Mouse (Mus musculus): Measurements from ENCODE around the gene Coq8a. TPM values are rescaled to one million over a fixed set of nuclear protein-coding genes. Genes with fewer than 3 reads are reported as not detected.

The Coq8a gene
- total RNA-seq, 2 experiments from 2014 or later, result 8.4 to 22.3 TPM

GRCm38 (mm10) chr1:180179840-180180239, 19.6 kb downstream of the Coq8a start:
- no peak for ATAC-seq (replicated peaks; ENCODE audit: low FRiP score, low TSS enrichment, poor library complexity, severe bottlenecking)

GRCm38 (mm10) chr1:180179100-180179499, 20.3 kb downstream of the Coq8a start:
- ATAC-seq (replicated peaks; ENCODE audit: low FRiP score, low TSS enrichment, poor library complexity, severe bottlenecking), result no peak

DNA sequence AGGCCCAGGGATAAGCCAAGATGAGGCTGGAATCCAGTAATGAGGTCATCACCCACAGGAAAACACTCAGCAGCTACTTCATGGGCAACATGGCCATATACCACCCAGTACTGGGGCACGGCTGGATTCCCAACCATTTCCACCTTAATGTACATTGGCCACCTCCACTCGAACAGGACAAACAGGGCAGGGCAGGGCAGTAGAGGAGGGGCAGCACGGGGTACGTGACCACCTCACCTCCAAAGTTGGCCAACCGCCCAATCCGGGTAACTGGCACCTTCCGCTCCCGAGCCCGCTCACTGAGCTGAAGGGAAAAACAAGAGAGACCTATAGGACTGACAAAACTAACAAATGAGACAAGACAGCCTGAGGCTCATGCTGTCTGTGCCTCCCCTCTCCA, 21.1 kb downstream of the Coq8a start:
- no peak for ATAC-seq (replicated peaks; ENCODE audit: low FRiP score, low TSS enrichment, poor library complexity, severe bottlenecking)

- no peak for ATAC-seq (replicated peaks; ENCODE audit: low FRiP score, low TSS enrichment, poor library complexity, severe bottlenecking)
Observed at GRCm38 (mm10) chr1:180176784-180177183, 22.6 kb downstream of the Coq8a start.

GRCm38 (mm10) chr1:180175635-180176034, 23.8 kb downstream of the Coq8a start:
- ATAC-seq (replicated peaks; ENCODE audit: low FRiP score, low TSS enrichment, poor library complexity, severe bottlenecking), result no peak

GRCm38 (mm10) chr1:180175167-180175566, 24.2 kb downstream of the Coq8a start:
- no peak for ATAC-seq (replicated peaks; ENCODE audit: low FRiP score, low TSS enrichment, poor library complexity, severe bottlenecking)

- no peak for ATAC-seq (replicated peaks; ENCODE audit: low FRiP score, low TSS enrichment, poor library complexity, severe bottlenecking)
Observed at GRCm38 (mm10) chr1:180174718-180175117, 24.7 kb downstream of the Coq8a start.

- ATAC-seq (replicated peaks; ENCODE audit: low FRiP score, low TSS enrichment, poor library complexity, severe bottlenecking), result no peak
Observed at GRCm38 (mm10) chr1:180173017-180173416, 26.4 kb downstream of the Coq8a start.

DNA sequence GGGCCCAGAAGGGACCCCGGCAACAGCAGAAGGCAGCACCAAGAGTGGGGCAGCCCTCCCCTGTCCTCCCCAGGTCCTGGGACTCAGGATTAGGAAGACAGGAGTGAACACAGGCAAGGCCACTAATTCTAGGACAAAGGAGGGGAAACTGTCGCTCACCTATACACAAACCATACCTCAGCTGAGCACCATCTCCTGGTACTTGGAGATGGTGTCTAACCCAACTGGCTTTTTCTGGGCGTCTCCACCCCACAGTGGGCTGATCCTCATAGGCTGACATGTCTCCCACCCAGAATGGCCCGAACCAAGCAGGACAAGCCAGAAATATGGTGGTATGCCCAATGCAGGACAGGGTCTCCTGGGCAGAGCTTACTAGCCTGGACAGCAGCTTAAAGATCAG, 26.8 kb downstream of the Coq8a start:
- no peak for ATAC-seq (replicated peaks; ENCODE audit: low FRiP score, low TSS enrichment, poor library complexity, severe bottlenecking)

GRCm38 (mm10) chr1:180171883-180172282, 27.5 kb downstream of the Coq8a start:
- ATAC-seq (replicated peaks; ENCODE audit: low FRiP score, low TSS enrichment, poor library complexity, severe bottlenecking), result no peak

- ATAC-seq (replicated peaks; ENCODE audit: low FRiP score, low TSS enrichment, poor library complexity, severe bottlenecking), result no peak
Observed at GRCm38 (mm10) chr1:180170071-180170470, 29.3 kb downstream of the Coq8a start.

GRCm38 (mm10) chr1:180169161-180169560, 30.2 kb downstream of the Coq8a start:
- ATAC-seq (replicated peaks; ENCODE audit: low FRiP score, low TSS enrichment, poor library complexity, severe bottlenecking), result no peak

GRCm38 (mm10) chr1:180168294-180168693, 31.1 kb downstream of the Coq8a start:
- ATAC-seq (replicated peaks; ENCODE audit: low FRiP score, low TSS enrichment, poor library complexity, severe bottlenecking), result no peak

DNA sequence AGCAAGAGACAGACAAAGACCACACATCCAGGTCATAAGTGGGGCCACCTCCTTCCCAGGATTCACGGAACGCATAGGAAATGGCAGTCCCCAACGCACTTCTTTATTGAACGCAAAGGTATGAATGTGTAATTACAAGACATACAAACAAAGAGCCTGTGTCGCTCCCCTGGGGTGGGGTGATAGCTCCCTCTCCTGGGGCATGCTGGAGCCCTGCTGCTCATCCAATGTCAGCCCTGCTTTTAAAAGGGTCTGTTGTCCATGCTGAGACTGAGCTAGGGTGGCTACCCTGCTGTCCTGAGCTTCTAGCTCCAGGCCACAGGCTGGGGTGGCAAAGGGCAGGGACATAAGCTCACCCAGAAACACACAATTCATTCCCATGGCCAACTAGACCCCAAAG, 32.9 kb downstream of the Coq8a start:
- no peak for ATAC-seq (replicated peaks; ENCODE audit: low FRiP score, low TSS enrichment, poor library complexity, severe bottlenecking)

DNA sequence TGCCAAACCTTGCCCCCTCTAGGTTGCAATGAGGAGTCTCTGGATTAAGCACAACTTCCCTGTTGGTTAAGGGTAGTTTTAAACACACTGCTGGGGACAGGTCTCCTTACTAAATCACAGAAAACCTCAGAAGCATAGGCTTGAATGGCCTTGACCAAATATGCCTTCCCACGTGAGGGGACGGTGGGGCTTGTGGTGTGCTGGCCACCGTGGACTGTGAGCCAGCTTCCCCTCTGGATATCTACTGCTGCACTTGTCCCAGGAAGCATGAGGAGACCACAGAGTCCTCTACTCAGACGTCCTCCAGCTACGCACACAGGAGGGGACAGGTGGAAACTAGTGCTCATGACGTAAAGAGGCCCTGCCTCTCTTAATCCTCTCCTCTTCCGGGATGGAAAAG, 36.4 kb downstream of the Coq8a start:
- no peak for ATAC-seq (replicated peaks; ENCODE audit: low FRiP score, low TSS enrichment, poor library complexity, severe bottlenecking)

GRCm38 (mm10) chr1:180161566-180162355, 37.6 kb downstream of the Coq8a start:
- ATAC-seq (replicated peaks; ENCODE audit: low FRiP score, low TSS enrichment, poor library complexity, severe bottlenecking), result no peak

GRCm38 (mm10) chr1:180161160-180161559, 38.2 kb downstream of the Coq8a start:
- ATAC-seq (replicated peaks; ENCODE audit: low FRiP score, low TSS enrichment, poor library complexity, severe bottlenecking), result no peak

GRCm38 (mm10) chr1:180160545-180160944, 38.9 kb downstream of the Coq8a start:
- ATAC-seq (replicated peaks; ENCODE audit: low FRiP score, low TSS enrichment, poor library complexity, severe bottlenecking), result no peak

DNA sequence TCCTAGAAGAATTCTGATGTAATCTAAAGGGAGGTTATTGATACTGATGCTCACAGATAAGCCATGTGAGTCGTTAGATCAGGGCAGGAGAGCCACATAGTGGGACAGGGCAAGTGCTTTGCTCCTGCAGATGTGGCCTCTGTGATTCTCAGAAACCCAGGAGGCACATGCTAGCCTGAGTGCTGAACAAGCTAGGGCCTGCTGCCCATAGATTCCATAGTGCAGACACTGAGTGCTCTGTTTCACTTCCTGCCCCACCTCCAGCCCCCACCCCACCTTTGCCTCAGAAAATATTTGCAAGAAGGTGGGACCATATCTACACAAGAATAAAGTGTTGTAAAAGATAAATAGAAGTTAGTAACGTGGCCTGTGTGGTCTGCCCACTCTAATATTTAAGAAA, 40.8 kb downstream of the Coq8a start:
- no peak for ATAC-seq (replicated peaks; ENCODE audit: low FRiP score, low TSS enrichment, poor library complexity, severe bottlenecking)

- no peak for ATAC-seq (replicated peaks; ENCODE audit: low FRiP score, low TSS enrichment, poor library complexity, severe bottlenecking)
Observed at GRCm38 (mm10) chr1:180151191-180151590, 48.2 kb downstream of the Coq8a start.

DNA sequence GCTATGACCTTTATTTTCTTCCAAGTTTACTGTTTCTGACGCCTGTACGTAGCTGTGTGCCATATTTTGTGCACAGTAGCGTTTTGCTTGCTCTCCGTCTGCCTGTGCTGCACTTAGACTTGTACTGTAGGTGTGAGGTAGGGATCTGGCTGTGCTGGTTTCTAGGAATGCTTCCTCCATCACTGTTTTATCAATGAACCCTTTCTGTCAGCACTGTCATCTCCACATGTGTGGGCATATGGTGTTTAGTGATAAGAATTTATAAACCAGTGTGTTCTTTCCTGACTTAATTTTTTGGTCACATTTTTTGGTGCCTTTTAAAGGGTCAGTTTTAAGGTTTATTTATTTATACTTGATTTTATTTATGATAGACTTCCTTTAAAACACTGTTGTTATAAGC, 50.8 kb downstream of the Coq8a start:
- ATAC-seq (replicated peaks; ENCODE audit: low FRiP score, low TSS enrichment, poor library complexity, severe bottlenecking), result peak; percentile 94

GRCm38 (mm10) chr1:180148036-180148435, 51.4 kb downstream of the Coq8a start:
- peak; percentile 61 for ATAC-seq (replicated peaks; ENCODE audit: low FRiP score, low TSS enrichment, poor library complexity, severe bottlenecking)

All from megakaryocyte-erythroid progenitor cell, adult 5-6 weeks (primary cell).